Mouse (Mus musculus) midbrain, embryonic 10.5 days (tissue): Measurements from ENCODE around the gene Sparc. TPM values are rescaled to one million over a fixed set of nuclear protein-coding genes. Genes with fewer than 3 reads are reported as not detected.
A peak's percentile ranks its signal among the peaks of the same experiment; 100 is the strongest.

Experiments used
- DNase-seq: peaks from one replicate; pipeline ENCODE4 v3.0.0-alpha.2; 2017; ENCODE audit warnings: low spot score
- H3K27ac ChIP-seq: fragments of 300-500 bp; sonication (generic); replicated peaks from 2 replicates; pipeline ENCODE4 v1.5.1; 2016; ENCODE audit warnings: mild to moderate bottlenecking
- H3K27me3 ChIP-seq: fragments of 300-500 bp; sonication (generic); 2 replicates; pipeline ENCODE4 v1.6.1; 2016; ENCODE audit warnings: low read depth, mild to moderate bottlenecking; ENCODE audit not compliant: poor library complexity, severe bottlenecking
- H3K36me3 ChIP-seq: fragments of 300-500 bp; sonication (generic); 2 replicates; pipeline ENCODE4 v1.6.1; 2016; ENCODE audit warnings: mild to moderate bottlenecking, moderate library complexity
- H3K4me1 ChIP-seq: fragments of 300-500 bp; sonication (generic); 2 replicates; pipeline ENCODE4 v1.6.1; 2016
- H3K4me3 ChIP-seq: fragments of 300-500 bp; sonication (generic); 2 replicates; pipeline ENCODE4 v1.5.1; 2016; ENCODE audit warnings: mild to moderate bottlenecking, moderate library complexity
- H3K9me3 ChIP-seq: fragments of 300-500 bp; sonication (generic); replicated peaks from 2 replicates; pipeline ENCODE4 v1.6.1; 2016; ENCODE audit warnings: mild to moderate bottlenecking
- WGBS: fragments of 180-500 bp; shearing (Covaris S2); methylation state at CpG from one replicate; pipeline ENCODE4 v1.1.7; 2016; 5-methylcytosine and 5-hydroxymethylcytosine counted together
- polyA plus RNA-seq: library from polyadenylated mRNA; unstranded; fragments of >200 nt; fragmentation: Nextera tagmentation; extraction: Ambion mirVana; gene quantifications from 2 replicates; pipeline ENCODE4 v1.2.1, GENCODE M21; 2016

The Sparc gene
- polyA plus RNA-seq, 1 experiment from 2014 or later, result 333 TPM

DNA sequence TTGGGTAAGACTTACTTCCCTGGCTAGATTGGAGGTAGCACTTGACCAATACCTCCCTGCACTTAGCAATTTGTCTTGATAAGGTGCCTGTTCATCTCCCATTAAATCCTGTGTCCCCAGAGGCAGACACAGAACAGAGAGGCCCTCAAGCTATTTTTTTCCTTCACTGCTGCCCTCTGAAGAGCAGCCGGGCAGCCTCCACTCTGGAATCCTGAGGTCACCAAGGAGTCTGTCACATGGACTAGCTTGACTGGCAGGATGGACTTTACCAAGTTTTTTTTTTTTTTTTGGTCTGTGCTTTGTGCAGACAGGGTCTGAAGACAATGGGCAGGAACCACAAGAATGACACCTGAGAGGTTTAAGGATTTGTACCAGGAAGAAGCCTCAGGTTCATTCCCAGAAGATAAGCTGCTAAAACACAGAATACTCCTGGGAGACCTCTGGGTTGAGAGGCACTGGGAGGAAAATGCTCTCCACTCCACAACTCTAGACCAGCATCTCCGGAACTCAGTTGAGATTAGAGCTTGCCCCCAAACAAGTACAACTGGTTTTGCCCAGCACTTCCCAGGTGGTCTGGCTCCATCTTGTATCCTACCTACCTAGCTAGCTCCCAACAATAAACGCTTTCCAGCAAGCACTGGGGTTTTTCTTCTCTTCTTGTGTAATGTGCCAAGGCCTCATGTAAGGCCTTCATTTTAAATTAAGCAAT, 37.0 kb upstream of the Sparc start:
- Histone ChIP-seq H3K9me3 (no peaks in the 10 kb centered on the region), H3K4me1 (peaks cover 29% of the 10 kb centered on the region), H3K27me3 (no peaks in the 10 kb centered on the region), H3K27ac (no peak overlapping the region), H3K36me3 (peaks cover 5% of the 10 kb centered on the region), H3K4me3 (peak overlapping the region; percentile 87)
- no peak for DNase-seq
- 31% methylated on average over 3 of the region's 3 CpGs for WGBS

DNA sequence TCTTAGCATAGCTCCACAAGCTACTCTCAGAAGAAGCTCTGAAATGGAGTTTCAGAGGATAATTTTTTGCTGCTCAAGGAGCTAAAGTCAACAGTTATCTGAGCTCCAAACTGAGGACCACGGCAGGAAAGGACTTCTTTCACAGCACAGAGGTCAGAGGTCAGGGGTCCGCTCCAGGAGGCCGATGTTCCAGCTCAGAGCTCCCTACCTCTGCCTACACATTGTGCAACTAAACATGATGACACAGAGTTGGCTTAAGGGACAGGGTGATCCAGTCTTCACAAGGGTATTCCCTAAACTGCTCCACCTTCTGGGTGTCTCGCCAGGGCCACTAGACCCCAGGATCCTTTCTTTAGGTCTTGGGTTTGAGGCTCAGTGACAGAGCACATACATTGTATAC, 35.5 kb upstream of the Sparc start:
- H3K27ac ChIP-seq, result no peak overlapping the region
- H3K27me3 ChIP-seq, result no peaks in the 10 kb centered on the region
- no peak overlapping the region for H3K4me3 ChIP-seq
- peaks cover 29% of the 10 kb centered on the region for H3K4me1 ChIP-seq
- no peaks in the 10 kb centered on the region for H3K9me3 ChIP-seq
- H3K36me3 ChIP-seq, result peaks cover 13% of the 10 kb centered on the region
- no peak for DNase-seq
- WGBS, result 55% methylated on average over 4 of the region's 4 CpGs

DNA sequence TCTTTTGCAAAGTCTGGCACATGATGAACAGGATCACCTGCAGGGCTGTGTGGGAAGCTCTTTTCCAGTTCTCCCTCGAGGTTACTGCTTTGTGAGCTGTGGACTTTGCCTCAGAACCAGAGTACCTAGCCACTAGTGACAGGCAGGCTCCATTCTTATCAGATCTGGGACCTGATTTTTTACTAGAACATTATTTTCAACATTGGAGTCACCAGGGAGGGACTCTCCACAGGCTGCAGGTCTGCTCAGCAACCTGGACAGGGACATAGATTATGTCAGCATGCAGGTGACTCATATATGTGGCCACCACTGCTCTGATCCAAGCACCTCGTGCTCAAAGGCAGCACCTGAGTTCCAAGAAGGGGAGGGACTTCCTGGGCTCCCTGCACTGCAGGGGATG, 32.2 kb upstream of the Sparc start:
- no peak for DNase-seq
- Histone ChIP-seq H3K27me3 (no peaks in the 10 kb centered on the region), H3K27ac (no peak overlapping the region), H3K36me3 (peaks cover 34% of the 10 kb centered on the region), H3K4me1 (peaks cover 16% of the 10 kb centered on the region), H3K4me3 (no peak overlapping the region), H3K9me3 (no peaks in the 10 kb centered on the region)
- WGBS, result 82% methylated on average over 2 of the region's 2 CpGs

DNA sequence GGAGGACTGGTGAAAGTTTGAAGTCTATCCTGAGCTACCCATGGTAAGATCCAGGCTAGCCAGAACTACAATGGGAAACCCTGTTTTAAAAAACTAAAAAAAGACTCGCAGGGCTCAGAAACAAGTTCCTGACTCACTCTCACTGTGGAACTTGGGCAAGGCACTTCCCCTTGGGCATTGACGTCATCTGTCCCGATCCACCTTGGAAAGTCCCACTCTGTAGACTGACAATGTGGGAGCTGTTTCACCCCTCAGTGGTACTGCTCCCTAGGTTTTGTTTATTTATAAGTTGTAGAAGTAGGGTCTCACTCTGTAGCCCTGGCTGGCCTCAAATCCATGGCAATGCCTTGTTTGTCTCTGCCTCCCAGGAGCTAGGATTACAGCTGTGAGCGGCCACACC, 30.7 kb upstream of the Sparc start:
- H3K27me3 ChIP-seq, result no peaks in the 10 kb centered on the region
- H3K4me3 ChIP-seq, result no peak overlapping the region
- no peaks in the 10 kb centered on the region for H3K9me3 ChIP-seq
- 94% methylated on average over 4 of the region's 4 CpGs for WGBS
- no peak overlapping the region for H3K27ac ChIP-seq
- DNase-seq, result no peak
- peaks cover 49% of the 10 kb centered on the region for H3K36me3 ChIP-seq
- H3K4me1 ChIP-seq, result peaks cover 6% of the 10 kb centered on the region

DNA sequence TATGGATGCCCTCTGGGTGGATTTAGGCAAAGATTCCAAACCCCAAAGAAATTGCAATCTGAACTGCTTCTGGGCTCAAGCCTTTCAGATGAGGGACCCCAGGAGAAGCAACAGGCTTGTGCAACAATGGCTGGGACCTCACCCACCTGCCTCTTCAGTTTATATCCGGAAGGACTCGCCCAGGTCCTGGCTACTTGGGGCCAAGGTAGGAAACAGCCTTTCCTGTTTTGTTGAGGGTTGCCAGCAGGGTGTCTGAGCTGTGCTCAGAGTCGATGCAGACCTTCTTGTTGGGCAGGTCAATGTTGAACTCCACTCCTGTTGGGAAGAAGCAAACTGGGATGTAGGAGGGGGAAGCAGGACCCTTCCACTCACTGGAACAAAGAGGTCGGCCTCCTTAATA, 27.3 kb upstream of the Sparc start:
- 0 out of 2 replicates have a peak, but pooled peaks cover 2% of the 10 kb centered on the region for H3K4me1 ChIP-seq
- H3K36me3 ChIP-seq, result peaks cover 48% of the 10 kb centered on the region
- 86% methylated on average over 4 of the region's 4 CpGs for WGBS
- no peaks in the 10 kb centered on the region for H3K27me3 ChIP-seq
- DNase-seq, result no peak
- H3K4me3 ChIP-seq, result no peak overlapping the region
- H3K27ac ChIP-seq, result no peak overlapping the region
- no peaks in the 10 kb centered on the region for H3K9me3 ChIP-seq

DNA sequence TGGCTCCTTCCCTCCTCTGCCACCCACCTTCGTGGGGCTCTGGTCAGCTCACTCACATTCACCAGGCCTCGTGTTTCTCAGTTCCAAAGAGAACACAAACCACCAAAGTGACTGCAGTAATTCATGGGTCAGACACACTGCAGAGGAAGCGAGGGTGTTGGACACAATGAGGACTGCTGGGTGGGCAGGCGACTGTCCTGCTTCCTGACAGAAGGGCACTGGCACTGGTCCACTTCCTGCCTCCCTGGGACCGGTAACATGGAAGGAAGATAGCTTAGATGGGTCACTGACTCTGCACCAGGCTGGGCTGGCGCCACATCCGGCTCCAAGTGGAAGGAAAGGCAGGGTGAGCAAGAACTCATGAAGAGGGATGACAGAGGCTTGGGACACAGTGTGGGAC, 26.5 kb upstream of the Sparc start:
- H3K4me1 ChIP-seq, result 0 out of 2 replicates have a peak, but pooled peaks cover 2% of the 10 kb centered on the region
- no peak overlapping the region for H3K4me3 ChIP-seq
- H3K9me3 ChIP-seq, result no peaks in the 10 kb centered on the region
- no peaks in the 10 kb centered on the region for H3K27me3 ChIP-seq
- WGBS, result 87% methylated on average over 7 of the region's 7 CpGs
- no peak overlapping the region for H3K27ac ChIP-seq
- H3K36me3 ChIP-seq, result peaks cover 44% of the 10 kb centered on the region
- no peak for DNase-seq

DNA sequence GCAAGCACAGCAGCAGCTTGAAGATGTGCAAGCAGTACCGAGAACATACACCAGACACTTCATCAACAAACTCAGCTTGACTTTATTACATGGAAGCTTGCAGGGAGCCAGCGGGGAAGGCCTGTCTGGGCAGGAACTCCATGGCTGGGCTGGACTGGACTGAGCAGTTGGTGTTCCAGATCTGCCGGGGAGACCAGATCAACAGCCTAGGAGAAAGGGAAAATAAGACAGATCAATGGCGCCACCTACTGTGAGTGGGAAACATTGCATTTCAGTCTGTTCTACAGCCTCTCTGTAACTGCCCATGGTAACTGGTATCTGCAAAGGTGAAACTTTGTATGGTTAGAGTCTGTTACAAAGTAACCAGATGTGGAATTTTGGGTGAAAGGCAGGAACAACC, 23.6 kb upstream of the Sparc start:
- H3K36me3 ChIP-seq, result peaks cover 30% of the 10 kb centered on the region
- 36% methylated on average over 4 of the region's 4 CpGs for WGBS
- DNase-seq, result peak; percentile 75

DNA sequence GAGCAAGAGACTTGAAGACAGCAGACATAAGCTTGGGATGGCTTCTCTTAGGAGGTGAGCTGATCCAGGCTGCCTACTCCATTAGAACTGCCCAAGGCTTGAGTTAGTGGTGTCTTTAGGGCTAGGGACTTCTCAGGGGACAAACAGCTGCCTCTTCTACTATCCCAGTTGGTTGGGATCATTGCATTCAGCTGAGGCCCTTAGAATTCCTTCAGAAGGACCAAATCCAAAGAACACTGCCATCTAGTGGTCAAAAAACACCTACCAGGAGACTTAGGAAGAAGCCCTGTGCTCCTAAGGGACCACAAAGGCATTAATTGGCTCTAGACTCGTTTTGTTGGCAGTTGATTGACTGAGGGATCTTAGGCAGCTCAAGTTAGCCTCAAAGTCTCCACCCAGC, 21.8 kb upstream of the Sparc start:
- no peak overlapping the region for H3K27ac ChIP-seq
- 0 out of 2 replicates have a peak, but pooled peaks cover 2% of the 10 kb centered on the region for H3K4me1 ChIP-seq
- no peak overlapping the region for H3K4me3 ChIP-seq
- DNase-seq, result peak; percentile 27
- H3K27me3 ChIP-seq, result no peaks in the 10 kb centered on the region
- H3K9me3 ChIP-seq, result no peaks in the 10 kb centered on the region
- peaks cover 15% of the 10 kb centered on the region for H3K36me3 ChIP-seq
- WGBS, result 6% methylated on average over 1 of the region's 1 CpGs

More for the DNA sequence above, 23.6 kb upstream of the Sparc start:
- Histone ChIP-seq H3K9me3 (no peaks in the 10 kb centered on the region), H3K4me1 (0 out of 2 replicates have a peak, but pooled peaks cover 2% of the 10 kb centered on the region), H3K27ac (0 out of 2 replicates have a peak overlapping the region, but pooled peaks have one; percentile 17), H3K4me3 (no peak overlapping the region), H3K27me3 (no peaks in the 10 kb centered on the region)

DNA sequence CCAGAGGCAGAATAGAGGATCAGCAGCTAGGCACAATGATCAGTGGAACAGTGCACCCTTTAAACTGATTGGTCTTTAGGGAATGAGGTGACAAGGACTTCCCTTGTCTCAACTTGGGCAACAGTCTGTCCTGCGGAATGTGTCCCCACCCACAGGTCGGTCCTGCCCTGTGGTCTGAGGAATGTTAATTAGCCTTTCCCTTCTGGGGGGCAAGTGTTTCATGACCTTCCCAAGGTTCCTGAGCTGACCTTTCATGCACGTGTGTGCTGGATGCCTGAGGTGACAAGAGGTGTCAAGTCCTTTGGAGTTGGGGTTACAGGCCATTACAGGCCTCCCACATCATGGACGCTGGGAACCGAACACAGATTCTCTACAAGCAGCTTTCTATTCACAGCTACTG, 16.7 kb upstream of the Sparc start:
- Histone ChIP-seq H3K4me3 (no peak overlapping the region), H3K36me3 (no peaks in the 10 kb centered on the region), H3K27me3 (no peaks in the 10 kb centered on the region), H3K27ac (no peak overlapping the region), H3K9me3 (no peaks in the 10 kb centered on the region), H3K4me1 (no peaks in the 10 kb centered on the region)
- 60% methylated on average over 5 of the region's 5 CpGs for WGBS
- DNase-seq, result no peak

DNA sequence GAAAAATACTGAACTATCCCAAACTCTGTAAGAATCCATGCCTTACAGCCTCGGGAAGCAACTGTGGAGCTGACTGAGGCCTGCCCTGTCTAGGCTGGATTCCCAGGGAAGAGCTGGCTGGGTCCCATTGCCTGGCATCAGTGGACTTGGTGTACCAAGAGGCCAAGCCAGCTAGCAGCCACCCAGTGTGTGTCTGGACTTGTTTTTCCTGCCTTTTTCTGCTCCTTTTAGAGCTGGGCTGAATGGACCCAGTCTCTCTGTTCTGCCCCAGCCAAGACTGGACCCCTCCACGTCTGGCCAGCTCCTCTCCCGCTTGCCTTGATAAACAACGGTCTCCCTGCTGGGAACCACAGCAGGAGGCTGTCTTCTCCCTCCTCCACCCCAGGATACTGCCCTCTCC, 15.0 kb upstream of the Sparc start:
- Histone ChIP-seq H3K27ac (0 out of 2 replicates have a peak overlapping the region, but pooled peaks have one; percentile 19), H3K9me3 (no peaks in the 10 kb centered on the region), H3K4me1 (no peaks in the 10 kb centered on the region), H3K27me3 (no peaks in the 10 kb centered on the region), H3K4me3 (no peak overlapping the region), H3K36me3 (no peaks in the 10 kb centered on the region)
- WGBS, result 42% methylated on average over 4 of the region's 4 CpGs
- DNase-seq, result no peak

DNA sequence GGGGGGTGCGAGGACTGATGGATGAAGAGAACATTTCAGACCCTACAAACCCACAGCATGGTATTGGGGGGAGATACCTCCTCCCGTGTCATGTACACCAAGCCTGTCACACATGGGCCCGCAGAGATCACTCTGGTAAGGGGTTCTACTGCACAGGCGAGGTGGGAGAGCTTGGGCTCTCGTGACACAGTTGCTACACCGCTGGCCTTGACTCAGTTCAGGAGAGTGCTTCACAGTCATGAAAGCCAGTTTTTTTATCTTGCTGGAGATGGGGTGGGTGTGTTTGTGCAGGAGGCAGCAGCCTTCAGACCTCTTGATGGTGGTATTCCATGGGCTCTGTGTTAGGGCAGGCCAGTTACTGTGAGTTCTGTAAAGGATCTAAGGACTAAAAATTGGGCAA, 13.1 kb upstream of the Sparc start:
- no peak for DNase-seq
- no peaks in the 10 kb centered on the region for H3K4me1 ChIP-seq
- WGBS, result 84% methylated on average over 6 of the region's 6 CpGs
- H3K4me3 ChIP-seq, result no peak overlapping the region
- no peaks in the 10 kb centered on the region for H3K36me3 ChIP-seq
- no peaks in the 10 kb centered on the region for H3K27me3 ChIP-seq
- no peaks in the 10 kb centered on the region for H3K9me3 ChIP-seq
- no peak overlapping the region for H3K27ac ChIP-seq

DNA sequence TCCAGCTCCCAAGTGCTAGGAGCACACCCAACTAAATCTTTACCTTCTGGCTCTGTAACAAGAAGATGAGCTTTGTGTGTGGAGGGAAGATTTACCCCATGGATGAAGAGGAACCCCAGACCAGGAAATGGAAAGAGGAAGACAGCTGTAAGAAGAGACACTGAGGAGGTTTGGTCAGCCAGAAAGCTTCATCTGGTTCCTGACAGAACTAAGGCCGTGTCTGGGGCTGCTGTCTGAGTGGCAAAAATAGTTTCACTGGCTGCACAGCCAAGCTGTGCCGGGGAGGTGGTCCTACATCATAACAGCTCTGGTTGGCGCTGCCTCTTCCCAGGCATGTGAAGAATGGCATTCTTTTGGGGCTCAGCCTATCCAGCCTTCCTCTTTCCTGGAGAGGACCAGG, 10.0 kb upstream of the Sparc start:
- Histone ChIP-seq H3K36me3 (no peaks in the 10 kb centered on the region), H3K4me1 (peaks cover 12% of the 10 kb centered on the region), H3K4me3 (no peak overlapping the region), H3K27ac (no peak overlapping the region), H3K27me3 (no peaks in the 10 kb centered on the region), H3K9me3 (no peaks in the 10 kb centered on the region)
- no peak for DNase-seq
- WGBS, result 75% methylated on average over 3 of the region's 3 CpGs

DNA sequence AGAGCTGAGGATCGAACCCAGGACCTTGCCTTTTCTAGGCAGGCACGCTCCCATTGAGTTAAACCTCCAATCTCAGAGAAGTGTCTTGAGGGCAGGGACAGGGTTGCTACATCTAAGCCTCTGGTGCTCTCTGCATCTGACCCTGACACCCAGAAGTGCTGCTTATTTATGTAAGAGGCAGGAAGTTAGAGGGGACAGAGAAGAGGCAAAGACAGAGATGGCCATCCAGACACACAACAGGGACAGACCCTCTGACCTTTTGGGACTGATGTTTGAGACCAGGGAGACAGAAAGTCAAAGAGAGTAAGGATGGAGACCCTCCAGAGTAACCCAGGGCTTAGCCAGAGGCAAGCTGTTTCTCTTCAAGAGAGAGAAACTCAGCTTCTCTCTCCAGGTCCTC, 7.0 kb upstream of the Sparc start:
- no peak overlapping the region for H3K4me3 ChIP-seq
- no peaks in the 10 kb centered on the region for H3K36me3 ChIP-seq
- H3K27me3 ChIP-seq, result no peaks in the 10 kb centered on the region
- whole genome bisulfite sequencing, result 90% methylated on average over 2 of the region's 2 CpGs
- peaks cover 33% of the 10 kb centered on the region for H3K4me1 ChIP-seq
- no peaks in the 10 kb centered on the region for H3K9me3 ChIP-seq
- no peak overlapping the region for H3K27ac ChIP-seq
- no peak for DNase-seq
